Mouse (Mus musculus) neural tube, postnatal 0 days (tissue): ENCODE data around the gene Sucla2. TPM values are rescaled to one million over a fixed set of nuclear protein-coding genes. Genes with fewer than 3 reads are reported as not detected.

Experiments used
- polyA plus RNA-seq: library from polyadenylated mRNA; unstranded; fragments of >200 nt; fragmentation: Nextera tagmentation; extraction: Ambion mirVana; gene quantifications from 2 replicates; pipeline ENCODE4 v1.2.1, GENCODE M21; 2015

Sucla2 gene
- polyA plus RNA-seq: 150 and 163 TPM in 2 replicates

DNA sequence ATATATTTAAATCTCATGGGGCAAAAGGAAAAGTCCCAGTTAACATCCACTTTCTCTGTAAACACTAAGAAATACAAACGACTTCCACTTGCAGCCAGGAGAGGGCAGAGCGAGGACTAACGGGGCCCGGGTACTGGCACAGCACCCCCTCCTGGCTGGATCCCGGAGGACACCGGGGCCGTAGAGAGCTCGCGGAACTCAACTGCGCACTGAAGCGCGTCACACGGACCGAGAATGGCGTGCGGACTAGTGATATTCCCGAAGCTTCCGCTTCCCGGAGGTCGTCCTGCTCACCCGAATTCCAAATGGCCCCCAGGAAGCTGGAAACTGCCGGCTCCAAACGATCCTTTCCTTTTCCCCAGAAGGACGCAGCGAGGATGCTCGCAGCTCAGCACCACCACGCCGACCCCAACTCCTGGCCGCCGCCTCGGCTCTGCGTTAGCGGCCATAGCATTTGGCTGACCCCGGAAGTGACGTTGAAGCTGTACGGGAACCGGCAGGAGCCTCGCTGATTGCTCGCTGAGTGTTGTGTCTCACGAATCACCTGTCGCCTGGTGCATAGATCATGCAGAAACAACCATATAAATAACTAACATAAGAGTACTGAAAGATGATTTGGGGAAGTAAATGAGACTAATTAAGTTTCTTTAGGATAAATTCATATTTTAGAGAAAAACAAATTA, at the start of gene Sucla2:
TSS of gene Sucla2 (plus strand) at position 554 of the 683 bp plus-strand sequence.

GRCm38 (mm10) chr14:73509765-73510423, 15.2 kb upstream of the Sucla2 start, which contains the start of gene Med4:
Gene Med4 (plus strand): TSS chr14:73510025.

DNA sequence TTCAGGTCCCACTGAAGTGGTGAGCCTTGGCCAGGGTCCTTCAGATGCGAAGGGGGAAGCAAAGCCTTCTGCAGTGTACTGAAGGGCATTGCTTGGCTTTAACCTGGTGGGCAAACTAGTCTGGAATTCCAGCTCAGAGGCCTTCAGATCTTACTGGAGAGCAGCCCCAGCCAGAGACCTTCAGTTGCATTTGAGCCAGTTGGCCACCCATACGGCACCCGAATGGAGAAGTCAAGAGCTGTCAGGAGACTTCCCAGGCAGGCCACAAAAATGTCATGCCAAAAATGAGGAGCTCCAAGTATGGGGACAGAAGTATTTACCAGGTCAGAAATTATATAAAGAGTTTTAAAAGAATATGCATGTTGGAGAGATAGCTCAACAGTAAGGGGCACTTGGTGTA, 22.9 kb downstream of the Sucla2 start, which contains the start of gene Nudt15:
TSS of gene Nudt15 (minus strand) at position 192 of the 400 bp plus-strand sequence.

Other genes with a start within 250 kb of the Sucla2 start
- gene Rb1, start 199.5 kb upstream of the Sucla2 start, polyA plus RNA-seq: 22.8 and 24.6 TPM in 2 replicates
- gene Itm2b, start 140.0 kb upstream of the Sucla2 start, polyA plus RNA-seq: 1,090 and 1,198 TPM in 2 replicates
- gene Med4, start 15.3 kb upstream of the Sucla2 start, polyA plus RNA-seq: 57.9 and 65.7 TPM in 2 replicates
- gene Nudt15, start 22.9 kb downstream of the Sucla2 start, polyA plus RNA-seq: 7.7 and 8.9 TPM in 2 replicates
- gene Gm21750, start 135.9 kb downstream of the Sucla2 start, polyA plus RNA-seq: not detected in 2 replicates